9 mouse cellular contexts compared by ENCODE assay signal in genomic region chr11:69399201-69400082, GRCm38 (mm10). TPM values are rescaled to one million over a fixed set of nuclear protein-coding genes. Genes with fewer than 3 reads are reported as not detected.
DNase-seq lines count a peak whose midpoint lies in the region; ATAC-seq lines count a peak whose summit lies in the region.
"Had no signal": no experiment of that assay in that cellular context is flagged by ENCODE, and none has a peak within 500 bp of the region (broad histone marks: within the 10 kb centered on the region; RNA-seq: fewer than 3 reads in every experiment).

No protein-coding gene starts in this region.

- H3K9me3 ChIP-seq in liver, embryonic 11.5 days (ENCODE audit: control insufficient read depth, low read length) = no peaks in the 10 kb centered on the region
- no peaks in the 10 kb centered on the region for H3K9me3 ChIP-seq in forebrain, embryonic 14.5 days (replicated peaks; ENCODE audit: control insufficient read depth, low read length)
- H3K9me3 ChIP-seq: hindbrain, embryonic 15.5 days had no signal

- 0 out of 2 replicates have a peak overlapping the region, but pooled peaks have one; percentile 22 for H3K4me3 ChIP-seq in liver, embryonic 11.5 days (ENCODE audit: low read depth, low read length)
- H3K4me3 ChIP-seq in forebrain, embryonic 14.5 days (ENCODE audit: low read depth, low read length) = no peak overlapping the region
- H3K4me3 ChIP-seq: hindbrain, embryonic 15.5 days had no signal

- 47% methylated on average over 66 of the region's 66 CpGs for WGBS in liver, embryonic 11.5 days
- 18% methylated on average over 59 of the region's 66 CpGs for WGBS in forebrain, embryonic 14.5 days

- no peak for ATAC-seq in liver, embryonic 11.5 days (replicated peaks; ENCODE audit: low FRiP score)
- no peak for ATAC-seq in forebrain, embryonic 14.5 days

- peak overlapping the region; percentile 96 for H3K4me2 ChIP-seq in liver, embryonic 11.5 days
- 0 out of 2 replicates have a peak overlapping the region, but pooled peaks have one; percentile 9 for H3K4me2 ChIP-seq in forebrain, embryonic 14.5 days (ENCODE audit: low read length)

- H3K27me3 ChIP-seq in liver, embryonic 11.5 days (replicated peaks; ENCODE audit: control insufficient read depth, insufficient read depth, low read length) = no peaks in the 10 kb centered on the region
- 0 out of 2 replicates have a peak, but pooled peaks cover 4% of the 10 kb centered on the region for H3K27me3 ChIP-seq in forebrain, embryonic 14.5 days (replicated peaks; ENCODE audit: control insufficient read depth, insufficient read depth, low read length)
- H3K27me3 ChIP-seq: hindbrain, embryonic 15.5 days had no signal

- peaks cover 38% of the 10 kb centered on the region for H3K36me3 ChIP-seq in liver, embryonic 11.5 days (ENCODE audit: control insufficient read depth, insufficient read depth, low read length)
- peaks cover 64% of the 10 kb centered on the region for H3K36me3 ChIP-seq in forebrain, embryonic 14.5 days (ENCODE audit: control insufficient read depth, insufficient read depth, low read length)

- H3K27ac ChIP-seq in liver, embryonic 11.5 days (ENCODE audit: low read depth, low read length) = no peak overlapping the region
- H3K27ac ChIP-seq in forebrain, embryonic 14.5 days (ENCODE audit: low read depth, low read length) = no peak overlapping the region
- H3K27ac ChIP-seq: hindbrain, embryonic 15.5 days had no signal

- H3K4me1 ChIP-seq in liver, embryonic 11.5 days (replicated peaks; ENCODE audit: control insufficient read depth, insufficient read depth, low read length) = peaks cover 43% of the 10 kb centered on the region
- peaks cover 8% of the 10 kb centered on the region; the same call in 1 of the 2 replicates for H3K4me1 ChIP-seq in forebrain, embryonic 14.5 days (ENCODE audit: control insufficient read depth, insufficient read depth, low read length)

- peak; percentile 37 for DNase-seq in liver, embryonic 11.5 days (ENCODE audit: low spot score)
- no peak for DNase-seq in liver
- DNase-seq in cerebellum, adult 11-12 months = peak; percentile 59
- no peak for DNase-seq in forebrain, embryonic 14.5 days (ENCODE audit: low spot score)
- peak; percentile 55 for DNase-seq in kidney, postnatal 10 days
- peak; percentile 59 for DNase-seq in testis, postnatal 10 days (ENCODE audit: low spot score)
- DNase-seq in layer of hippocampus, adult 9-11 months = no peak
- no peak for DNase-seq in right cerebral cortex, postnatal 36 days (ENCODE audit: low spot score in 2 of 2)

- H3K9ac ChIP-seq in liver, embryonic 11.5 days (ENCODE audit: low read depth, low read length) = peak overlapping the region; percentile 34; the same call in 1 of the 2 replicates
- peak overlapping the region; percentile 8; the same call in 1 of the 2 replicates for H3K9ac ChIP-seq in forebrain, embryonic 14.5 days (ENCODE audit: low read length)
- H3K9ac ChIP-seq: hindbrain, embryonic 15.5 days had no signal

RNA-seq across cellular contexts. Expression of gene Tmem88, which starts 1.4 kb away (rescaled TPM):
- 20.4 and 26.2 TPM in 2 replicates for polyA plus RNA-seq in liver, embryonic 11.5 days (2014; fragmentation: Nextera tagmentation; extraction: Ambion mirVana)
- polyA plus RNA-seq in forebrain, embryonic 14.5 days (2014; fragmentation: Nextera tagmentation; extraction: Ambion mirVana) = 4.7 and 5.7 TPM in 2 replicates

RNA-seq across cellular contexts. Expression of gene Cyb5d1, which starts 4.0 kb away (rescaled TPM):
- 19.7 and 19.9 TPM in 2 replicates for polyA plus RNA-seq in liver, embryonic 11.5 days (2014; fragmentation: Nextera tagmentation; extraction: Ambion mirVana)
- polyA plus RNA-seq in forebrain, embryonic 14.5 days (2014; fragmentation: Nextera tagmentation; extraction: Ambion mirVana) = 31.1 and 36.4 TPM in 2 replicates

RNA-seq across cellular contexts. Expression of gene Naa38, which starts 4.2 kb away (rescaled TPM):
- polyA plus RNA-seq in liver, embryonic 11.5 days (2014; fragmentation: Nextera tagmentation; extraction: Ambion mirVana) = 151 and 178 TPM in 2 replicates
- polyA plus RNA-seq in forebrain, embryonic 14.5 days (2014; fragmentation: Nextera tagmentation; extraction: Ambion mirVana) = 106 and 142 TPM in 2 replicates

RNA-seq across cellular contexts. Expression of gene Kdm6b, which starts 14.0 kb away (rescaled TPM):
- 15.4 and 17.4 TPM in 2 replicates for polyA plus RNA-seq in liver, embryonic 11.5 days (2014; fragmentation: Nextera tagmentation; extraction: Ambion mirVana)
- polyA plus RNA-seq in forebrain, embryonic 14.5 days (2014; fragmentation: Nextera tagmentation; extraction: Ambion mirVana) = 28.7 and 38.2 TPM in 2 replicates

RNA-seq across cellular contexts. Expression of gene Chd3, which starts 30.2 kb away (rescaled TPM):
- polyA plus RNA-seq in liver, embryonic 11.5 days (2014; fragmentation: Nextera tagmentation; extraction: Ambion mirVana) = 13.8 and 17.1 TPM in 2 replicates
- polyA plus RNA-seq in forebrain, embryonic 14.5 days (2014; fragmentation: Nextera tagmentation; extraction: Ambion mirVana) = 70.3 and 77.3 TPM in 2 replicates

Comparison
In these comparisons a context has a peak if more than half of its experiments do, and no peak if none do; other contexts are left out.
1. DNase-seq: peak in liver, embryonic 11.5 days (single experiment), cerebellum, adult 11-12 months (single experiment), kidney, postnatal 10 days (single experiment) and testis, postnatal 10 days (single experiment); none in liver (single experiment), forebrain, embryonic 14.5 days (single experiment), layer of hippocampus, adult 9-11 months (single experiment) and right cerebral cortex, postnatal 36 days (0 of 2).